Mouse (Mus musculus): Measurements from ENCODE around the gene Scarf1.

- TF ChIP-seq CTCF (IDR thresholded peaks at IDR 0.05; ENCODE audit: borderline replicate concordance, extremely low read depth, insufficient read depth, insufficient read length) (no peak), POLR2A (IDR thresholded peaks at IDR 0.05; ENCODE audit: borderline replicate concordance, extremely low read depth, insufficient read depth, insufficient read length, poor library complexity, severe bottlenecking) (no peak)
Observed at GRCm38 (mm10) chr11:75468410-75468809, 44.9 kb upstream of the Scarf1 start.

Measured in brain, embryonic 14.5 days (tissue).